Mouse (Mus musculus) layer of hippocampus, adult 11-12 months (tissue): ENCODE measurements around the gene Atp1b1.

Experiments
- DNase-seq: peaks from one replicate; pipeline ENCODE4 v3.0.0; 2022; ENCODE audit warnings: low spot score

Atp1b1 gene

GRCm38 (mm10) chr1:164392176-164392575, 66.0 kb downstream of the Atp1b1 start:
- DNase-seq, result no peak

GRCm38 (mm10) chr1:164389743-164390142, 68.4 kb downstream of the Atp1b1 start:
- DNase-seq, result no peak
